Mouse (Mus musculus): Measurements from ENCODE around the gene Nf1.
"Not testable (repeated sequence)": the region's sequence is repeated elsewhere in the genome, so short reads cannot be mapped to it uniquely, and the experiment has no call there.

The Nf1 gene

DNA sequence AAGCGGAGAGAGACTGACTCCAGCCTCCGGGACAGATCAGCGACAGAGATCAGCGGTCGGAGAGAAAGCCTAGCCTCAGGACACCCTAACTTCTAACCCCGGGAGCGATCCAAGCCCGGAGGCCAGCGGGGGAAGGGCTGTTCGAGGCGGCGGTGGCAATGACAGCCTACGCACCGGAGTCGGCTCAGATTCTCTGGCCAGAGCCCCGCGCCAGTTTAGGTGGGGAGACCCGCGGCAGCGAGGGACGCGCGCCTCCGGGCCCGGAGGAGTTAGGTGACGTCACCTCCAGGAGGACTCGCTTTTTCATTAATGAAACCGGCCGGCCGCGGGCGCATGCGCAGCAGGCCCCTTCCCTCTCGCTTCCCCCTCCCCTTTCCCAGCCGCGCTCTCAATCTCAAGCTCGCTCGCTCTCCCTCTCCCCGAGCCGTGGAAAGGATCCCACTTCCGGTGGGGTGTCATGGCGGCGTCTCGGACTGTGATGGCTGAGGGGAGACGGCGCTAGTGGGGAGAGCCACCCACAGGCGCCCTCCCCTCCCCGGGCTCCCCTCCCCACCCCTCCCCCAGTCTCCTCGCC, at the start of gene Nf1:
Nf1 (plus strand) TSS at position 460 of the 574 bp plus-strand sequence.
- peak; percentile 85 for DNase-seq

DNA sequence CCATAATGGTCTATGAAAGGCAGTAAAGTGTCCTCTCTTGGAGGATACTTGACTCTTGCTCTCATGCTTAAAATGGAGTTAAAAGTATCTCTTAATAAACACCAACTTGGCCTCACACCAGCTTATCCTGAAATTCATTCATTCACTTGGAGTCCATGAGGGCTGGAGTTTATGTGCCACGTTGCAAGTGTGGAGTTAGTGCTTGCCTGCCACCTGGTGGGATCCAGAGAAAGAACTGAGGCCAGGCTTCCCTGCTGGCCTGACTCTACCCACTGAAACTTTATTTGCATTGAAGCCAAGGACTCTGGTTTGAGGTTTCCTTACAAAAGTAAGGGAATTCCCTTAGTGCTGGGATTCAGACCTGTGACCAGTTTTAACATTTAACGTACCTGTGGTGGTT, 49.0 kb upstream of the Nf1 start:
- no peak for DNase-seq

DNA sequence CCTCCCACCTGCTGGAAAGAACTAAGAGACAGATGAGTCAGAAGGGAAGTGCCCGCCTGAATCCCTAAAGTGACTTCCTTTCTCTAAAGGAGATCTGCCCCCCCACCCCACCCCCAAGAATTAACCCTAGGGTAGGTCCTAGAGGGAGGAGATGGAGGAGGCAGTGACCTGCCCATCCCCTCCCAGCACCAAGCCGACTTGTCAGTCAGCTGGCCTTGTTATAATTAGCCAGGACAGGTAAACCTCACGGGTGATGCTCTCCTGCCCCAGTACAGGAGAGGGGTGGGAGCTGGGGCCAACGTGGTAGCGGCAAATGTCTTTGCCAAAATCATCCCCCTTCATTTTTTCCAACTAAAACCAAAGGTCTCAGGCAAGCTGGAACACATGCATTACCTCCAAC, 47.8 kb upstream of the Nf1 start:
- DNase-seq: no peak

DNA sequence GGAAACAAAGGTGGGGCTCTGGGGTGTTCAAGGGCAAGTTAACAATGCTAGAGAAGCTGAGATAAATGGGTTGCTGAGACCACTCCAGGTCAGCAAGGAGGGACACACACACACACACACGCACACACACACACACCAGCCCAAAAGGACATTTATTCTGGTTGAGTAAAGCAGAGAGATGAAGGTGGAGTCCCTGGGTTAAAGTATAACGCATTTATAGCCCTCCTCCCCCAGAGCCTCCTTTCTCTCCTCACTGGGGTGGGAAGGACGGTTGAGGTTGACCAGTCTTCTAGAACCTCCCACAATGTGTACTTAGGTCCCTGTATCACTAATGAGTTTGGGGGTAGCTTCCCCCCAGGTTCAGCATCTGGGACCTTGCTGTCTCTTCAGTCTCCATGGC, 47.4 kb upstream of the Nf1 start:
- no peak for DNase-seq

DNA sequence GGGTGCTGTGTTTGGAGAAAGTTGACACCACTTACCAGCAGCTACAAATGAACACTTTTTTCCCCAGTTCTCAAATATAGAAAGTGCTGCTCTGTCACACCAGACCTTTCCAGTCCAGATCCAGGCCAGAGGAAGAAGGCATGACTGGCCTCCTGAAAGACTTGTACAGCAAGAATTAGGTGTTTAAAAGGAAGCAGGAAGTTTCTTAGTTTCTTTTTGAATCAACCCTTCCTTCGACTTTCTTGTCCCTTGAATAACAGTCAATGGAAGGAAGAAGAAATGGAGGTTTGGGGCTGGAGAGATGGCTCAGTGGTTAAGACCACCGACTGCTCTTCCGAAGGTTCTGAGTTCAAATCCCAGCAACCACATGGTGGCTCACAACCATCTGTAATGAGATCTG, 46.5 kb upstream of the Nf1 start:
- DNase-seq: no peak

DNA sequence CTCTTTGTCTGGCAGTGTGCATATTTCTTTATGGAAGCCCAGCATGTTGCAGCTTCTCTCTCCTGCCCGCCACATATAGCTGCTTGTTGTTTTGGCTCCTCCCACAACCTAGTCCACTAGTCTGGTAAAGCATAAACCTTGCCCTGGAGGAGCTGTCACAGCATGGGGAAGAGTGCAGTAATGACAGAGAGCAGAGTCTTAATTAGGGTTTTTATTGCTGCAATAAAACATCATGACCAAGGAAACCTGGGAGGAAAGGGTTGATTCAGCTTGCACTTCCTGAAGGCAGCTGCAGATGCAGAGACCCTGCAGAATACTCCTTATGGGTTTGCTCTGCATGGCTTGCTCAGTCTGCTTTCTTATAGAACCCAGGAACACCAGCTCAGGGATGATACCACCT, 45.5 kb upstream of the Nf1 start:
- DNase-seq: no peak

DNA sequence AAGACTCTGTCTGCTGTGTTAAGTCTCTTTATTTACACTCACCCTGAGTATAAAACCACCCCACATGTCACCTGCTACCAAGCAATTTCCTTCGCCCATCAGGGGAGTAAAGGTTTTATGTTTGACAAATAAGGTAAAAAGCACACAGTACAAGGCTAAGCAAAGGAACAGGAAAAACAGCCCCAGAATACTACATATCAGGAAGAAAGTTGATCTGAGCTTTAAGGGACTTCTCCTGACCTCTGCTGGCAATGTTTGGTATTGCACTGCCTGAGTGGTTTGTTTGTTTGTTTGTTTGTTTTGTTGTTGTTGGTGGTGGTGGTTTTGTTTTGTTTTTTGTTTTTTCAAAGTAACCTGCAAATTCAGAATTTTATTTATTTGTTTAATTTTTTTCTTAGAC, 43.3 kb upstream of the Nf1 start:
- DNase-seq: peak; percentile 40

DNA sequence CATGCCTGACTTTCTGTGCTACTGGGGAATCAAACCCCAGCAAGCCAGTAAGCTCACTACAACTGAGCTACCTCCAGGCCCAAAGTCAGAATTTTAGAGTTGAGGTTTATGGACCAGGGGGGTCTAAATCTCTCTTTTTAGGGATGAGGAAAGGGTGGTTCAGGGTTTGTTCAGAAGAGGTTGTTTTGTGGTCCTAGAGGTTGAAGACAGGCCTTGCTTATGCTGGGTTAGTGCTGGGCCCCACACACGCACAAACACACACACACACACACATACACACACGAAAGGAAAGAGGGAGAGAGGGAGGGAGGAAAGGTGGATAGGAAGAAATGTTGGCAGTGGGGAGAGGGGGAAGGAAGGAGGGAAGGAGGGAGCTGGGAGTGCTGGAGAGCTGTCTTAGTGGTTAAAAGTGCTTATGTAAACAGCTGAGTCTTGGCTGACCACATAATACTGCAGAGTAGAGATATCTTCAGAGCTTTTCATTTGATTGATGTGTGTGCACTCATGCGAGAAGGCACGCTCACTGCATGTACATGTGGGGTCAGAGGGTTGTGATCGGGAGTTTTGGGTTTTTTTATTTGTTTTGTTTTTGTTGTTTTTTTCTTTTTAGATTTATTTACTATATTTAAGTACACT, 42.5 kb upstream of the Nf1 start, which contains the start of gene Gm9964:
Gm9964 (minus strand) TSS at position 51 of the 636 bp plus-strand sequence.
- DNase-seq: no peak

DNA sequence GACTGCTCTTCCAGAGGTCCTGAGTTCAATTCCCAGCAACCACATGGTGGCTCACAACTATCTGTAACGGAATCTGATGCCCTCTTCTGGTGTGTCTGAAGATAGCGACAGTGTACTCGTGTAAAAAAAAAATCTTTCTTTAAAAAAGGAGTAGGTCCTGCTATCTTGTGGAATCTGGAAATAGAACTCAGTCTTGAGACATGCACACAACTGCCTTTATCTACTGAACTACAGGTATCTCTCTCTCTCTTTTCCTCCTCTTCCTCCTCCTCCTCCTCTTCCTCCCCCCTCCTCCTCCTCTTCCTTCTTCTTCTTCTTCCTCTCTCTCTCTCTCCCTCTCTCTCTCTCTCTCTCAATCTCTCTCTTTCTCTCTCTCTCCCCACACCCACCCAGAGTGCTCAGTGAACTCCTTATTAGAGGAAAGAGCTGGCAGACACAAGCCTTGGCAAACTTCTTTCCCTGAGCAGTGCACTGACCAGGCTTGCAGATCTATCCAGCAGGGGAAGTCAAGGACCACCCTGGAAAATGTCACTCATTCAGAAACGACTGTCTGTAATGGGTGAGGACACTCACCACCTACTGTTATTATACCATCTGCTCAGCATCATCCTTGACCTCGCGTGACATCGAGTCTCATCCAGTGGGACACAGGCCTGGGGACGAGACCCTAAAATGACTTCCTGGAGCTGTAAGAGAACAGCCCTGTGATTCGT, 39.6 kb upstream of the Nf1 start:
- no peak for DNase-seq

DNA sequence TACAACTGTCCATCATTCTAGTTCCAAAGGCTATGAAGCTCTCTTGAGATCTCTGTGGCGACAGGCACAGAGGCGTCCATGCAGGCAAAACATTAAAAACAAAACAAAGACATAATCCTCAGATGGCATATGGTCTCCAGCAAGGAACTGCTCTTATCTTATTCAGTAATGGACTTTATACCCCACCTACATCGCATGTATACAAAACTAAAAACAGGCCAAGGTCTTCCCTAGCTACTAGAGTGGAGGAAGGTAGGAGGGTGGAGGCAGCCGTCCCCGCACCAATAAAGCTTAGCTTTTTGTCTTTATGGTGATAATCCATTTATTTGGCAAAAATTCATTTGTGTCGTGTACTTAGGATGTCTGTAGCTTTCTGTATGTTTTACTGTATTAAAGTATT, 36.4 kb upstream of the Nf1 start:
- no peak for DNase-seq

DNA sequence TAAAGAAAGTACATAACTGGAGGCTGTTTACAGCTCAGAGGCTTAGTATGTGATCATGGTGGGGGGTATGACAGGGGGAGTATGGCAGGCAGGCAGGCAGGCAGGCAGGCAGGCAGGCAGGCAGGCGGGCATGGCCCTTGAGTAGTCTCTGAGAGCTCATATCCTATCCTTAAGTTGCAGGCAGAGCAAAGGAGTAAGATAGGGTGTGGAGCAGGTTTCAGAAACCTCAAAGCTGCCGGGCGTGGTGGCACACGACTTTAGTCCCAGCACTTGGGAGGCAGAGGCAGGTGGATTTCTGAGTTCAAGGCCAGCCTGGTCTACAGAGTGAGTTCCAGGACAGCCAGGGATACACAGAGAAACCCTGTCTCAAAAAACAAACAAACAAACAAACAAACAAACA, 35.2 kb upstream of the Nf1 start:
- not testable (repeated sequence) for DNase-seq

DNA sequence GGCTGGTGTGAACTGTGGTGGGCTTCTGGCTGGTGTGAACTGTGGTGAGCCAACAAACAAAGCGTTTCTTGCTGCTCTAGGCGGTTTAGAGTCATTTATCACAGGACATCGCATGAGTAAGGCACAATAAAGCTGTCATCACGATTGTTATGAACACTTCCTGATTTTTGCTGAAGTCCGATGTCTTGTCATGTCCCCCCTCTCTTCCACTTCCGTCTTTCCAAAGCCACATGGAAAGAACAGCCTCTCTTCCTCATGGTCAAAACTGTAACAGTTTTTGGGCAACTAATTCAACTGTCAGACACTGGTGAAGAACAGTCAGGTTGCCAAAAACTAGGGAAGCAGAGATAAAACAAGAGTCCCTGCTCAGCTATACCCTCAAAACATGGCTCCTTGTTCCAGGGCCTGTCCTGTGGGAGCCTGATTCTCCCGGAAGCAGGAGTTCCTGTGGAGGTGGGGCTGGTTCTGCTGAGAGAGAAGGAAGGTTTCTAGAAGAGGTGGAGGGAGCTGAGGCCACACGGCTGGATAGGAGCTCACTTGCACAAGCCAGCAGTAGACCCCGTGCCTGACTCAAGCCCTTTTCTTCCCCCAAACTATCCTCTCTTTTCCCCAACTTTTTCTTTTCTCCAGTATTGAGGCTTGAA, 33.7 kb upstream of the Nf1 start:
- no peak for DNase-seq

DNA sequence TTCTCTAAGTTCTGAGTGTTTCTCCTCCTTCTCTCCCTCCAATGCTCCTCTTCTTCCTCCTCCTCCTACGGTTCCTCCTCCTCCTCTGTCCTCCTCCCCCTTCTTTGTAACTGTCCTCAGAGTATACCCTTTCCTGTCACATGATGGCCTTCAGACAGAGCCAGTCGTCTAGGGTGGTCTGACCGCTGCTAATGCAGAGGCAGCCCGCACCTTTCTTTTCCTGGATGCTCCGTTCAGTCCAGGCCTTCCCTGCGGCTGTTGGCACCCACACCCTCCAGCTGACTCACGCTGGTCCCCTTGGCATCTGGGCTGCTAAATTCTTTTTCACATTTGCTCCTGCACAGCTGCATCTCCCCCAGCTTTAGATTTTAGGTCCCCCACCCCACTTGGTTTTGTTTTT, 33.0 kb upstream of the Nf1 start:
- no peak for DNase-seq

DNA sequence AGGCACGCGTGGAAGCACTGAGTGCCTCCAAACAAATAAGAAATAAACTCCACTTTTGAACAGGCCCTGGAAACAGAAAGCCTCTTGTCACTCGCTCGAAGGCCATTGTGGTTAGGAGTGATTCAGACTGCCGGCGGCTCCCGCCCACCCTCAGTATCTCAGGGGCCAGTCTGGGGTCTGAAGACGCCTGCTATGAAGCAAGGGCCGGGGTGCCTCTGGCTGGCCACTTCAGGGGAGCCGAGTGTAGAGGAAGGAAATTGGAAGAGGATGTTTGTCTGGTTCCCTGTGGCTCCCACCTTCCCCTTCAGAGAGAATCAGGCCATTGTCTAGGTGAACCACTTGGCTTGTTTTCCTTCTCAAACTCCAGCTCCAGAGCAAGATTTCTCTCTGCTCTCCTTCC, 32.5 kb upstream of the Nf1 start:
- DNase-seq: peak; percentile 7

DNA sequence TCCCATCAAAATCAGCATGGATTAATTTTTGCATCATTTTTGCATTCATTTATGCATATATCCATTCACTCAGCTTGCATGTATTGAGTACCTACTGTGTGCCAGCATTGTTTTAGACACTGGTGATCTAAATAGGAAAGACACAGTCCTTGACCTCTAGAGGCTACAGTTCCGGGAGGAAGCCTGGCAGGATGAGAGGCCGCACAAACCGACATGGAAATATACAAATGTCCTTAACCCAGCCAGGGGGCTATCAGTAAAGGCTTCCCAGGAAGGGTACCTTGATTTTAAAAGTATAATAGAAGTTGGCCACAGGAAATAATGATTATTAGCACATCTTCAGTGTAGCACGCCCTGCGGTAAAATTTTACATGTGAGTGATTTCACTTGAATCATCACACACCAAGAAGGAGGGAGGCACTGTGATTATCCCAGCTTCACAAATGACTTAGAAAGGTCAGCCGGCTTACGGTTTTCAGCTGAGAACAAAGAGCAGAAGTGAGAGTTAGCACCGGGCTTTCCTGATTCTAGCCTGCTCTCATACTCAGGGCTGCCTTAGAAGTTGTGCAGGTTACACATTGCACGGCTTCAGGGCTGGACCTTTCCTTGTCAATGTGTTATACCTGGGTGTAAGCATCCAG, 31.8 kb upstream of the Nf1 start:
- no peak for DNase-seq

DNA sequence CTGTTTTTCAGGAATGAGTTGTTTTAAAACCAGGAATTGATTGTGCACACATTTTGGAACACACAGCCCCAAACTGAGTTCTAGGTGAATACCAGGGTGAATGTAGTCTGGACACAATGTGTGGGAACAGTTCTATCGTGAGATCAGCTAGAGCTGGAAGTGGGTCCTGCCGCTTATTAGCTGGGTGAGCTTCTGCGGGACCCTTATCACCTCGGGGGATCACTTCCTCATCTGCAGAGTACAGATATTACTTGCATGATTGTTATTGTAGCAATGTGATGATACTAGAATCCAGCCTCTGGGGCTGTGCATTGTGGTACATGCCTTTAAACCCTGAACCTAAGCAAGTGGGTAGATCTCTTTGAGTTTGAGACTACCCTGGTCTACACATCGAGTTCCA, 29.0 kb upstream of the Nf1 start:
- no peak for DNase-seq

DNA sequence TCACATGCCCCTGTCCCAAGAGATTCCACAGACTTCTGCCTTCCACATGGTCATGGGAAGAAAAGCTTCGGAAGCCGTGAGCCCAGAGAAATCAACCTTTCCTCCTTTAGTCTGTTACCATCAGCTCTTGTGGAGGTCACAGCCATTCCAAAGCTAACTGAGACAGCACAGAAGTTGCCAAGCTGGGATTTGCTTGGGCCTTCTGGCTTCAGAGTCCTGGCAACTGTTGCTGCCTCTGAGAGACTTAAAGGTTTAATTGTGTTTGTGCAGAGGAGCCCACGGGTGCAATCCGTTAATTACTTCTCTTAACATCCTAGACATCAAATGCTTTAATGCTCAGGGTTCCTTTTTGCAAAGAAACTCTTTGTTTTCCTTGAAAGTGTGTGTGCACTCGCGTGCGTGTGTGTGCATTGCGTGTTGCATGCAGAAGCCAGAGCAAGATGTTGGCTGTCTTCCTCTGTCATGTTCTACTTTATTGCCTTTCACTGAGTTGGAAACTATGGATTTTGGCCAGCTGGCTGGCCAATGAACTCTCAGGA, 22.6 kb upstream of the Nf1 start:
- no peak for DNase-seq

DNA sequence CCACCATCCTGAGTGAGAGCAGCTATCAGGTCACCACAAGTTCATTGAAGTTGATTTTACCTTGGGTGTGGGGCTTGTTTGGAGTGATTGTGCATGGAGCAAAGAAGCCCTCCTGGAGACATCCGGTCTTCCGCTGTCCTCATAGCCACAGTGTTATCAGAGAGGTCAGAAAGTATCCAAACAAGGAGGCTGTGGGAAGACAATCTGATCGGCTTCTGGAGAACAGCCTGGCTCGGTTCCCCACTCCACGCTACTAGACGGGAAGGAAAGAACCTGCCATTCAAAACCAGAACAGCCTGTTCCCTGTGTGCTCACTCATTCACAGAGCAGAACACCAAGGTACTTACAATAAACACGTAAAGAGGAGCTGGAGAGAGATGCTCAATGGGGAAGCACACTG, 19.7 kb upstream of the Nf1 start:
- no peak for DNase-seq

DNA sequence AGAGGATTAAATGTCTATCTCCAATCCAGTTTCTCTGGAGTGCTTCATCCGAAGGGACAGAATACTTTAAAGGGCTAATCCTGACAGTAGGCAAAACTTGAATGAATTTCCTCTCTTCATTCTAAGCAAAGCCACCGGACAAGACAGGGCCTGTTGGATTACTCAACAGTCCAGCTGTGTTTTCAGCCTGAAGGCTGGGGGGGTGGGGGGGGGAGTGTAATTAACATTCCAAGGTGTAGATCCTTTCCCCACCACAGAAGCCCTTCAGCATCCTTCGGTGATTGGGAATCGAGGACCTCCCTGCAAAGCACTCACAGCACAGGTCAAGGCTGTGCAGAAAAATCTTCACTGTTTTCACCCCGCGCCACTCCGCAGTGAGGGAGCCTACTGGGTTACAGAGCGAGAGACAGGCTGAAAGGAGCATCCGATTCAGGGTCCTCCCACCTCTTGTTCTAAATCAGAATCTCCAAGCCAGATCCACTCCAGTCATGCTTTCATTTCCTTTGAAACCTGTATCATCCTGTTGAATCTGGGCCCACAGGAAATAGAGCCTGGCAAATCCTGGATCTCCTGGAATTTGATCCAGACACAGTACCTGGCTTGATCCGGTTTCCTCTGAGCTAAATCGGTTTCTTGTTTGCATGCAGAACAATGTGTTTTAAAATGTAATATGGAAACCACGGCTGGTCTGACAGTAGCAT, 15.4 kb upstream of the Nf1 start:
- DNase-seq: no peak

DNA sequence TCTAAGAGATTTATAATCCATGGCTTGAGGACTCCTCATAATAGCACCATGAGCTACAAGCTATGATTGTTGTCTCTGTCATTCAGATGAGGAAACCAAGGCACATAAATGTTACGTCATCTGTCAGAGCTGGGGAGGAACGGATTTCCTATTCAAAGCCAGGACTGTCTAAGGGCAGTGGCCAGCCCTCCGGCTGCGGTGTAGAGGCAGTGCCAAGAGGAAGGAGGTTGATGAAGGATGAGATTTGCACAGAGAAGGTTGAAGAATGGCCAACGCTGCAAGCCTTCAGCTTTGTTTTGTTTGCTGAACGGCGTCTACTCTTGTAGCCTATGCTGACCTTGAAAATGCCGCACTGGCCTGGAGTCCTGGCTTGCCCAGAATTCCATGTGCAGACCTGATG, 13.8 kb upstream of the Nf1 start:
- DNase-seq: no peak

DNA sequence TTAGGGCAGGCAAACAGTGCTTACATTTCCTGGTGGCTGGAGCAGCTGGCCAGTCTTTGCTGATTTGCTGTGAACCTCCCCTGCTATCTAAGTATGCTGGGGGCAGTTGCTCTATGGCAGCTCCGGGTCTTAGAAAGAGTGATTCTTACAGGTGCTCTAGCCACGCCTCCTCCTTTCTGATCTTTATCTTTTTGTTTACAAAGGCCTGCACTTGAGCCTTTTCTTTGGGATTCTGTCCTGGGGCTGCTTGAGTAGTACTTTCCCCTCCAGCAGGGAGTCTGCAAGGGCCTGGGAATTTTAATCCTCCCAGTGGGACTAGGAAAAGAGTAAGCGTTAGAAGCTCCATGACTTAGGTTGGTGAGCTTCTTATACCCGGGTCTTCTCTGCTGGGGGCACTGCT, 12.4 kb upstream of the Nf1 start:
- no peak for DNase-seq

DNA sequence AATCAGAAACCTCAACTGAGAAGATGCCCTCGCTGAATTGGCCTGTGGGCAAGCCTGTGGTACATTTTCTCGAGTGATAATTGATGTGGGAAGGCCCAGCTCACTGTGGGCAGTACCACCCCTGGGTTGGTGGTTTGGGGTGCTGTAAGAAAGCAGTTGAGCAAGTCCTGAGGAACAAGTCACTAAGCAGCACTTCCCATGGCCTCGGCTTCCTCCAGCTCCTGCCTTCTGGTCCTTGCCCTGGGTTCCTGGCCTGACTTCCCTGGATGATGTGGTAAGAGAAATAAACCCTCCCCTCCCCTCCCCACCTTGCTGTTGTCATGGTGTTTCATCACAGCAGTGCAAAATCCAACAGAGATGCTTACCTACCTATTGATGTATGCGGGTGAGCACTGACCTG, 11.4 kb upstream of the Nf1 start:
- no peak for DNase-seq

DNA sequence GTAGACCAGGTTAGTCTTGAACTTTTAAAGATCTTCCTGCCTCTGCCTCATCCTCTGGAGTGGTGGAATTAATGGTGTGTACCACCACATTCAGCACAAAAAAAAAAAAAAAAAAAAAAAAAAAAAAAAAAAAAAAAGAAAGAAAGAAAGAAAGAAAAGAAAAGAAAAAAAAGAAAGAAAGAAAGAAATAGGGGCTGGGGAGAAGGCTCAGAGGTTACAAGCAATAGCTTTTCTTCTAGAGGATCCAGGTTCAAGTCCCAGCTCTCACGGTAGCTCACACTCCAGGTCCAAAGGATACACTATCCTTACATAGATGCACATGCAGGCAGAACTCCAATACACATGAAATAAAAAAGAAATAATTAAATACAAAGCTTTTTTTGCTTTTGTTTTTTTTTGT, 9.9 kb upstream of the Nf1 start:
- DNase-seq: no peak

All from thymus, postnatal 14 days (tissue).